Mouse (Mus musculus) E14TG2a.4 (cell line): ENCODE data around the gene Ebf1.

Experiments used
- H3K27me3 ChIP-seq: 2 replicates; pipeline ENCODE4 v1.6.1; 2014; ENCODE audit warnings: low read length, control low read depth; ENCODE audit not compliant: insufficient read depth
- H3K36me3 ChIP-seq: 2 replicates; pipeline ENCODE4 v1.6.1; 2014; ENCODE audit warnings: low read length, control low read depth; ENCODE audit not compliant: insufficient read depth
- H3K4me1 ChIP-seq: replicated peaks from 2 replicates; pipeline ENCODE4 v1.6.1; 2014; ENCODE audit warnings: low read depth, low read length, control low read depth
- H3K4me3 ChIP-seq: replicated peaks from 2 replicates; pipeline ENCODE4 v1.5.1; 2014; ENCODE audit warnings: mild to moderate bottlenecking, low read length
- H3K9me3 ChIP-seq: 2 replicates; pipeline ENCODE4 v1.6.1; 2014; ENCODE audit warnings: low read length, control low read depth
- CTCF ChIP-seq: conservative IDR thresholded peaks from 2 replicates; pipeline ENCODE4 v1.5.1; 2014; ENCODE audit warnings: low read length
- NANOG ChIP-seq: IDR thresholded peaks from 2 replicates; pipeline ENCODE4 v1.6.1; 2014; ENCODE audit warnings: borderline replicate concordance, low read length, mixed read lengths
- POU5F1 ChIP-seq: IDR thresholded peaks from 2 replicates; pipeline ENCODE4 v1.6.1; 2014; ENCODE audit warnings: low read length, borderline replicate concordance

The Ebf1 gene

DNA sequence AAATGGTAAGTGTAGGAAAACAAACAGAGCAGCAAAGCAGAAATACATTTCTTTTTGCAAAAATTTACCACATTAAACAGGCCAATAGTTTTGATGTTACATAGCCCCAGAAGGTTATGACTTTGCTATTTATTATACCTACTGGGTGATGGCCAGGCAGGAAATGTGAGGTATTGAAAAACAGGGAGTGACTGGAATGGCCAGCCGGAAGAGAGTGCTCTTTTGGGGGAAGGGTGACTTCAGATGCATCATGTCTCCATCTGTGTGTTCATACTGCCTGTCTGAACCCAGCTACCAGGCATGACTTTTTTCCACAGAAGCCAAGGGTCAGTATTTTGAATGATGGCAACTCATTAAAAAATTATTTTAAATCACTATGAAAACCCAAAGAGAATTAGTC, 84.7 kb downstream of the Ebf1 start:
- Histone ChIP-seq H3K36me3 (no peaks in the 10 kb centered on the region), H3K27me3 (peaks cover 6% of the 10 kb centered on the region), H3K4me3 (no peak overlapping the region), H3K4me1 (peaks cover 32% of the 10 kb centered on the region), H3K9me3 (no peaks in the 10 kb centered on the region)
- TF ChIP-seq CTCF (no peak), NANOG (no peak), POU5F1 (no peak)

- TF ChIP-seq POU5F1 (no peak), CTCF (no peak), NANOG (no peak)
- peaks cover 3% of the 10 kb centered on the region; the same call in 1 of the 2 replicates for H3K27me3 ChIP-seq
- H3K36me3 ChIP-seq: no peaks in the 10 kb centered on the region
- peaks cover 36% of the 10 kb centered on the region for H3K4me1 ChIP-seq
- H3K4me3 ChIP-seq: no peak overlapping the region
- H3K9me3 ChIP-seq: no peaks in the 10 kb centered on the region
Measured at GRCm38 (mm10) chr11:44702716-44703486, 85.8 kb downstream of the Ebf1 start.

DNA sequence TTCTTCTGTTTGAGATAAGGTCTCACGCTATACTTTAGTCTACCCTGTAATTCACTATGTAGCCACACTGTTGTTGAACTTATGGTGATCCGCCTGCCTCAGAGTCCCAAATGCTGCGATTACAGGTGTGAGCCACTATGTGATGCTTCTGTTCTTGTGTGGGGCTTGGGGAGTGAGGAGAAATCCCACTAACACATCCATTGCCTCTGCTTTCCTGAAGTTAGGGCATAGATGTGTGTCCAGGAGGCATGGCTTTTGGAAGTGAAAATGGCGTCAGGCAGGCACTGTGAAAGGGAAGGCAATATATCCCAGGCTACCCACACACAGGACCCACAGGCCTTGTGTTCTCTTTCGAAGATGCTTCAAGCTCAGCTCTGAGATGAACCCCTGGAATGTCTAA, 86.8 kb downstream of the Ebf1 start:
- H3K27me3 ChIP-seq: peaks cover 3% of the 10 kb centered on the region; the same call in 1 of the 2 replicates
- H3K9me3 ChIP-seq: no peaks in the 10 kb centered on the region
- H3K4me3 ChIP-seq: no peak overlapping the region
- TF ChIP-seq CTCF (no peak), POU5F1 (no peak), NANOG (no peak)
- peaks cover 45% of the 10 kb centered on the region for H3K4me1 ChIP-seq
- H3K36me3 ChIP-seq: no peaks in the 10 kb centered on the region

DNA sequence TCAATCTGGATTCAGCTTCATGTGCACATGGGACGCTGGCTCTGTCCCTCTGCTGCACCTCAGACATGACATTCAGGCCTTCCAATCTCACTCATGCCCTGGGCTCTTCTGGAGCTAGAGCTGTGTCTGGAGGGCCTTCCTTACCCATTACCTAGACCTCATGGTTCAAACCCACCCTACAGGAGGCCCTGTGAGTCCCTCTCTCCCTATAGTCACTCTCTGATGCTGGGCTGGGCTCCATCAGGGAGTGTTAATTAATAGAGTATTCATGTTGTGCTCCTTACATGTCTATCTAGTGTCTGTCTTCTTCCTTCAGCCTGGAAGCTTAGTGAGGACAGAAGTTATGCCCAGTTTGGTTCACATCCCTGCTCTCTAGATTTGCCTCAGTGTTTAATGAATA, 88.7 kb downstream of the Ebf1 start:
- H3K36me3 ChIP-seq: no peaks in the 10 kb centered on the region
- H3K9me3 ChIP-seq: no peaks in the 10 kb centered on the region
- no peak for TF ChIP-seq POU5F1
- no peak for TF ChIP-seq CTCF
- TF ChIP-seq NANOG: no peak
- H3K4me3 ChIP-seq: no peak overlapping the region
- H3K4me1 ChIP-seq: peaks cover 51% of the 10 kb centered on the region
- peaks cover 3% of the 10 kb centered on the region; the same call in 1 of the 2 replicates for H3K27me3 ChIP-seq

GRCm38 (mm10) chr11:44706386-44706785, 89.3 kb downstream of the Ebf1 start:
- Histone ChIP-seq H3K36me3 (no peaks in the 10 kb centered on the region), H3K4me3 (no peak overlapping the region), H3K27me3 (peaks cover 3% of the 10 kb centered on the region; the same call in 1 of the 2 replicates), H3K9me3 (no peaks in the 10 kb centered on the region), H3K4me1 (peaks cover 47% of the 10 kb centered on the region)
- TF ChIP-seq POU5F1 (no peak), NANOG (no peak), CTCF (no peak)

GRCm38 (mm10) chr11:44707381-44708289, 90.5 kb downstream of the Ebf1 start:
- Histone ChIP-seq H3K4me1 (peaks cover 39% of the 10 kb centered on the region), H3K4me3 (0 out of 2 replicates have a peak overlapping the region, but pooled peaks have one; percentile 5), H3K9me3 (no peaks in the 10 kb centered on the region), H3K36me3 (no peaks in the 10 kb centered on the region), H3K27me3 (peaks cover 3% of the 10 kb centered on the region; the same call in 1 of the 2 replicates)
- TF ChIP-seq POU5F1 (no peak), CTCF (no peak), NANOG (no peak)

DNA sequence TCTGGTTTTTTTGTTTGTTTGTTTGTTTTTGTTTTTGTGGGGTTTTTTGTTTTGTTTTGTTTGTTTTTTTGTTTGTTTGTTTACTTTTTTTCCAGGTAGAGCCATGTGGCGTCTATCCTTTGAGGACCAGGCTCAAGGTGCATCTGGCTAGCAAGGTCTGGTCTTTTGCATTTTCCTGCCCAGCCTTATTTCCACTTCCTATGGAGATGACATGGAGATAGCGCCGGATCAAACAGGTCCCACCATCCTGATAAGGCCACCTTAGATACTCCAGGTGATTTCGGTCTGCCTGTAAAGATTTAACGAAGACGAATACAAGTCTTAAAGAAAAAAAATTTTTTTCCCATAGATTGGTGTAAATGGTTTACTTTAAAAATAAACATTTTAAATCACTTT, 91.2 kb downstream of the Ebf1 start:
- TF ChIP-seq CTCF (no peak), NANOG (no peak), POU5F1 (no peak)
- Histone ChIP-seq H3K4me3 (no peak overlapping the region), H3K9me3 (no peaks in the 10 kb centered on the region), H3K27me3 (no peaks in the 10 kb centered on the region), H3K4me1 (peaks cover 39% of the 10 kb centered on the region), H3K36me3 (no peaks in the 10 kb centered on the region)

DNA sequence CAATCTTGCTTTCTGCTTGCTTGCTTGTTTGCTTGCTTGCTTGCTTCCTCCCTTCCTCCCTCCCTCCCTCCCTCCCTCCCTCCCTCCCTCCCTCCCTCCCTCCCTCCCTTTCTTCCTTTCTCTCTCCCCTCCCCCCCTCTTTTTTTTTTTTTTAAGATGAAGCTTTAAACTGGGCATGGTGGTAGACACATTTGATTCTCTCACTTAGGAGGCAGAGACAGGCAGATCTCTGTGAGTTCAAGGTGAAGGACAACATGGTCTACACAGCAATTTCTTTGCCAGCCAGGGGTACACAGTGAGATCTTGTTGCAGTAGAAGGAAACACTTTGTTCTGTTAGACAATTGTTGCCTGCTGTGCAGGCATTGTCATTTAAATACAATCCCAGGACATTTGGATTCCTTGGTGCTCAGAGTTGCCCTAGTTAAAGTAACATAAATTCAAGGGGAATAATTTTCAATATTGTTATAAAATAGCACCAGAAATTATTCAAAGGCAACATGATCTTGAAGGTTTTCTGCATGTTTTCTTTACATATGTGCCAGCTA, 92.0 kb downstream of the Ebf1 start:
- peak; percentile 32; the same call in 1 of the 2 replicates for TF ChIP-seq NANOG
- peak; percentile 62; the same call in 1 of the 2 replicates for TF ChIP-seq POU5F1
- TF ChIP-seq CTCF: no peak
- Histone ChIP-seq H3K36me3 (no peaks in the 10 kb centered on the region), H3K4me3 (no peak overlapping the region), H3K4me1 (peaks cover 39% of the 10 kb centered on the region), H3K27me3 (no peaks in the 10 kb centered on the region), H3K9me3 (no peaks in the 10 kb centered on the region)
